Mouse (Mus musculus) layer of hippocampus, postnatal 25 days (tissue): ENCODE measurements around the gene Gm28051. TPM values are rescaled to one million over a fixed set of nuclear protein-coding genes. Genes with fewer than 3 reads are reported as not detected.

Experiments
- DNase-seq, 2 experiments: peaks; one replicate each; pipeline ENCODE4 v3.0.0; 2022; ENCODE audit warnings: mixed read lengths in 2 of 2, low spot score in 1 of 2; ENCODE audit errors: extremely low spot score in 1 of 2
- total RNA-seq, 2 experiments: library from RNA; stranded (reverse); gene quantifications; 2 replicates each; pipeline ENCODE4 v1.2.3; 2021

Gm28051 gene
- total RNA-seq, 2 experiments from 2014 or later = not detected

DNA sequence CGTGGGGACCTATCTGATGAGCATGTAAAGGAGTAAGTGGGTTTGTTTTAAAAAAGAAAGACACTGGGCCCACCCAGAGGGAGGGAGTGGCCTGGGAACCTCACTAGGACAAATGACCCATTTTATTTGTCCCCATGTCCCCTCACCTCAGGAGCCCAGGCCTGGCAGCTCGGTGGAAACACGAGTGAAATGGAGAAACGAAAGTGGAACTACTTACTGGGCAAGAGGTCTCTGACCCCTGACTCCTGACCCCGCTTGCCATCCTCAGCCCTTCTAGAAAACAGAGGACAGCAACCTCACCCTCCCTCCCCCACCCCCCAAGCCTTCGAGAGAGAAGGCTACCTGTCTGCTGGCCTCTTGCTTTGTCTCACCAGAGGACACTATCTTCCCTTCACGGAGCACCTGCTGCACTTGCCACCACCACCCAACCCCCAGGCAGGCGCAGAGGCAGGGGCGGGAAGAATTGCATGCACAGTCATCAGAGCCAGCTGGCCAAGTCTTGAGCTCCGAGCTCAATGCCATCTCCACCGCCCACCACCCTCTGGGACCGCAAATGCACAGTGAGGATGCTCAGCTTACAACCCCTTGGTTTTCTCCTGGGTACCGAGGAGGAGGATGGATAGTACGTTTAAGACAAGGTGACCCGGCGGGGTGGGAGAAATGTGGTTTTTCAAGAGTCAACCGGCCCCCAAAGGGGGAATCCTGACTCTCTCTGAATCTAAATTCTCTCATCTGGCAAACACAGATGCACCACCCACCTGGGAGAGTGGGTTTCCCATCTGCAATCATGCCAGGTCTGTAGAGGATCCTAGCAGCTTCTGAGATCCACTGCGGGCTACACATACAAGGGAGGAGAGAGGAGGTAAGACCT, 62.0 kb downstream of the Gm28051 start:
- DNase-seq = peak; percentile 58 to 60

DNA sequence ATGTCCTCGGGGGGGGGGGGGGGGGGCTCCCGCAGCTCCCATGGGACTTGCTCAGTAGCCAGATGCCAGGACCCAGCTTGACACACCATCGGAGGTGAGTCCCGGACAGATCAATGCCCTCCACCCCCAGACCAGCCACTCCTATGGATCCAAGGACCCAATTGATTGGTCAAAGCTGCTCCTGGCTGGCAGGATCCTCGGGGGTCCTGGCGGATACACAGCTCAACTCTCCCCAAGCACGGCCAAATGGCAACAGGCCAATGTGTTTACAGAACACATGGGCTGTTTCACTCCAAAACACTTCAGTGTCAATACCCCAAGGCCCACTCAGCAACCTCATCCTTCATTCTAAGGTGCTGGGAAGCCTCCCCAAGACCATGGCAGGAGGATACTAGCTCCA, 65.8 kb downstream of the Gm28051 start:
- DNase-seq = no peak

DNA sequence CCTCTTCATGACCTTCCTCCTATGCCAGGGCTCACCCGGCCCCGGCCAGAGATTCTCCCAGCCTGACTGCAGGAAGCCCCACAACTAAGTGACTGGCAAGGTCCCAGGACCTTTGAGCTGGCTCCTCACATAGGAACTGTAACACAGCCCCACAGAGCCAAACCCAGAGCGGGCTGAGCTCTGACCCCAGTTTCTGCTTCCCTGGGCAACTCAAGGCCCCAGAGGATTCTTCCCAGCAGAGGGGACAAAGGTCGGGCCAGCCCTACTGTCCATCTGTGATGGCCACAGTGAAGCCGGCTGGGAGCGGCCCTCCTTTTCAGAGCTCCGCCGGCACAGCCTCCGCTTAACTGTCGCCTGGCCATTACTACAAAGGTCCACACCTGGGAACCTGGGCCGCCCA, 66.4 kb downstream of the Gm28051 start:
- no peak for DNase-seq

DNA sequence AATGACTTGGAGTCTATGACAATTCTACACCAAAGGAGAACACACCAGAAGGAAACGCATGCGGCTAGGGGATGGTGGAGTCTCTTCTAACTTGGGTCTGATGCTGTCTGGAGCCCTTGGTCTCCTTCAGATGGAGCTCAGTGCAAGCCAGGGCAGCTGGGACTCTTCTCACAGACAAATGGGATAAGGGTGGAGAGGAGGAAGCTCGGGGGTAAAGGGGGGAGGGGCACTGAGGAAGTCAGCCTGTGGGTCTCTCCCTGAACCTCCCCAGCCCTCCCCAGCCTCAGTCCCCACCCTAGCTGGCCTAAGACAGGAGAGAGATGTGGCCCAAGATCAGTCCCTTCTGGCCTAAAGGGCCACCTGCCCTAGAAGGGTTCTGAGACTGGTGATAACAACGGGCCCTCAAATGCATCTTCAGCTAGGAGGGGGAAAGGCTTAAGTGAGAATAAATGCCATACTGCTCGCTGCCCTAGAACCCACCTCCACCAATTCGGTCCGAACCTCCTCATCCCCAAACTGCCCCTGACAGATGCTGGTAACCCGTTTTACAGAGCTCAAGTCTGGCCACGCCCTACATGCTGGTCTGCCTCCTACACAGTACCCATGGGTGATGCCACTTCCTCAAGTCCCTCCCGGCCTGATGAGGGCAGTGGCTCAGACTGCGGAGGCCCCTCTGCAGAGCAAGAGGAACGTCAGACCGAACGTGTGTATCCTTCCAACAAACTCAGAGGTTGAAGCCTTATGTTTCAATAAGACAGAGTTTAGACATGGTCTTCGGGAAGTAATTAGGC, 67.6 kb downstream of the Gm28051 start:
- no peak for DNase-seq

DNA sequence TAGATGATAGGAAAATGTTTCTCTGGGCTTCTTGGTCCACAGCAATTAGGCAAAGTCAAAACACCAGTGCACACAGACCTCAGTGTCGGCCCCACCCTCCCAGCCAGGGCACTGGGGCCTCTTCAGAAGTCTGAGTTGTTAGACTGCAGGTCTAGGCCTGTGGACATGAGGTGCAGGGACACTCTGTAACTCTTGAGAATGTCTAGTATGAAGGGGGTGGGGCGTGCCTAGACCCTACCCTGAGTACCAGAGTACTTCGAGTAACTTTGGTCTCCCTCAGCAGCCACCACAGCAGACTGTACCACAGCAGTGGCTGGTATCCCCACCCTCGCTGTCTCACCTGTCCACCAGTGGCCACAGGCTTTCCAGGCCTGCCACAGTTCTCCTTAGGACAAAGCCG, 71.2 kb downstream of the Gm28051 start:
- no peak for DNase-seq

DNA sequence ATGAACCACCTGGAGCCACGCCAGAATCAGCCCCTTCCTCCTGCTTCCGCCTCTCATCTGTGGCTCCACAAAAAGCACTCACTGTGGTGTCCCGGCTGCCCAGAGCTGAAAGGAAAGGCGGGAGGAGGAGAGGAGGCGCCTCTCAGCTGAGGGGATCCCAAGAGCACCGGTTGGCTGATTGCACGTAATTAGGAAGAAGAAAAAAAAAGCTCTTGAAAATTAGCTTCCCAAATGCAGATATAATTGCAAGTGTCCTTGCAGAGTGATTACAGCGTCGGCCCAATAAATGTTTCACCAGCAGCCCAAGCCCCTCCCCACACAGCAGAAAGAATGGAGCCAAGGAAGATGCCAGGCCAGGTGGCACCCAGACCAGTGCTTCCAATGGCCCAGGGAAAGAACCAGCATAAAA, 72.0 kb downstream of the Gm28051 start:
- no peak for DNase-seq

- no peak for DNase-seq
Observed at GRCm38 (mm10) chr12:102684720-102685386, 72.7 kb downstream of the Gm28051 start.

DNA sequence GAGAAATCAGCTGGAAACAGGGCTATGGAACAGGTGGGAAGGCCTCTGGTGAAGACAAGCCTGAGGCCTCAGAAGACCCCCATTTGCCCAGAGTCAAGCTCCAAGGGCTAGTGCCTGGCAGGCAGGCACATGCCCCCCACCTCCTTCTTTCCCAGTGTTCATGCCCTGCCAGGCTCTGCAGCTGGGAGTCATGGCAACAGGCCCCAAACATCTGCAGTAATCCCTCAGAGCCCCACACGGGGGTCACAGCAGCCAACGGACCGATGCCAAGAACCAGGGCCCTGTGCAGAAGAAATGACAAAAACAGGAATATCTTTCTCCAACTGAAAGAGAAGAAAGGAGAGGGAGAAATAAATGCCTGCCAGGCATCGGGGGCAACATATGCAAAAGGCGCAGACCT, 73.6 kb downstream of the Gm28051 start:
- no peak for DNase-seq

DNA sequence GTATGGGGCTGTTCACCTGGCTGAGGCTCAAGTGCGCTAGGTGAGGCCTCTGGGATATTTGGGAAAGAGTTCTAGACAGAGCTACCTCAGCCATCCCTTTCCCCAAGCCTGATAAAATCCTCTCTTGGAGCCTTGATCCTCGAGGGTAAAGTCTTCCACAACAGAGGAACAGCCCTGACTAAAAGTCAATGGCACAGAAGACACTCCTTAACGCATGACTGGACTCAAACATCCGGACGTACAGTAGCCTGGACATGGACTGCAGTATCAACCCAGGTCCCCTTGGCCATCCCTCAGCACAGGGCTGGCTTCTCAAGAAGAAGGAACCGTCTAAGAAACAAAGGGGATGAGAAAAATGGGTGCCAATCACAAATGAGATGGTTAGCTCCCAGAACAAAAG, 74.1 kb downstream of the Gm28051 start:
- DNase-seq = no peak

GRCm38 (mm10) chr12:102682722-102683299, 74.8 kb downstream of the Gm28051 start:
- DNase-seq = no peak

GRCm38 (mm10) chr12:102682085-102682484, 75.5 kb downstream of the Gm28051 start:
- DNase-seq = no peak

DNA sequence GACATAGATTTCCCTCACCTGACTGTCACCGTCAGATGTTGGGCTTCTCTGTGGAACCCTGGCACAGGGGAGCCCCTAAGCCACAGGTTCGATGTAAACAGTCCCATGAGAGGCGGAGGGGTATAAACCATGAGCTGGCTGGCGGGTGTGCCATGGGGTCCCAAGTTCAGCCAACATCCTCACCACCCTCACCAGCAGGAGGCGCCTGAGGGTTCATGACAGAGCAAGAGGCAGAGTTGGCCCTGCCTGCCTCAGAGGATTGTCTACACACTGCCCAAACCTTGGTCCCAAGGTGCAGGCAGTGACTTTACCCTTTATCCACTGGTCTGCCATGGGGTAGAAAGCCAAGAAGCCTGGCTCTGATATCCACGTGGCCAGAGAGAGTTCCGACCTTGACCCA, 76.0 kb downstream of the Gm28051 start:
- DNase-seq = no peak

- no peak for DNase-seq
Observed at GRCm38 (mm10) chr12:102678820-102679219, 78.7 kb downstream of the Gm28051 start.

- no peak for DNase-seq
Observed at GRCm38 (mm10) chr12:102677089-102677488, 80.5 kb downstream of the Gm28051 start.

DNA sequence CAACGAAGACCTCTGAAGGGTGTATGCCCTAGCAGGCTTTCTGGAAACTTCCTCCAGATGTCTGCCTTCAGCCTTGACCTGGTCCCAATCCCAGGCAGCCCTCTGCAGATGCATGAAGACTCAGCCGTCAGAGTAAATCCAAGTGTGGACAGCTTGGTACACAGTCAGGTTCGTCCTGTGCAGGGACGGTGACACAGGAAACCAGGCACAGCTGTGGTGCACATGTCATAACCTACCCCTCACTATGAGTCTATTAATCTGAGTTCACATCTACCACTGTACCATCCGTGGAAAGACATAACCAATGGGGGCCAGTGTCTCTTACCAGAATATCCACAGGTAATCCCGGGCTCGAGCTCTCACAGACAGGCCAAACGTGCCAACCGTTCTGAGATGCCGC, 83.0 kb downstream of the Gm28051 start:
- no peak for DNase-seq

DNA sequence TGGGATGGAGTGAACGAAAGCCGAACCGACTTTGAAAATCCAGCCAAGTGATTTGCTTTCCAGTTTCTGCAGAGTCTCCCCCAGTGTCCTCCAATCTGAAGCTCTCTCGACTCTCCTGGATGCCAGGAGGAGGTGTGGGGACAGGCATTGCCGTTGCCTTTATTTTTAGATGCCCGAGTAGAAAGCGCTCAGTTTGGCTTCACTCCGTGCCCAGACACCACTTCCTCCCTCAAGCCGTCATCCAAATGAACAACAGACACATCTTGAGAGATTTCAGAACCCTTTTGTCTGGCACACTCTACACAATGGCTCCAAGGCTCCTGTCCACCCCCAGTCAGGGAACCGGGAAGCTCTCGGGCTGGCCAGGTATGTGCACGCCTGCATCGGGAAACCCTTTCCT, 83.4 kb downstream of the Gm28051 start:
- no peak for DNase-seq

DNA sequence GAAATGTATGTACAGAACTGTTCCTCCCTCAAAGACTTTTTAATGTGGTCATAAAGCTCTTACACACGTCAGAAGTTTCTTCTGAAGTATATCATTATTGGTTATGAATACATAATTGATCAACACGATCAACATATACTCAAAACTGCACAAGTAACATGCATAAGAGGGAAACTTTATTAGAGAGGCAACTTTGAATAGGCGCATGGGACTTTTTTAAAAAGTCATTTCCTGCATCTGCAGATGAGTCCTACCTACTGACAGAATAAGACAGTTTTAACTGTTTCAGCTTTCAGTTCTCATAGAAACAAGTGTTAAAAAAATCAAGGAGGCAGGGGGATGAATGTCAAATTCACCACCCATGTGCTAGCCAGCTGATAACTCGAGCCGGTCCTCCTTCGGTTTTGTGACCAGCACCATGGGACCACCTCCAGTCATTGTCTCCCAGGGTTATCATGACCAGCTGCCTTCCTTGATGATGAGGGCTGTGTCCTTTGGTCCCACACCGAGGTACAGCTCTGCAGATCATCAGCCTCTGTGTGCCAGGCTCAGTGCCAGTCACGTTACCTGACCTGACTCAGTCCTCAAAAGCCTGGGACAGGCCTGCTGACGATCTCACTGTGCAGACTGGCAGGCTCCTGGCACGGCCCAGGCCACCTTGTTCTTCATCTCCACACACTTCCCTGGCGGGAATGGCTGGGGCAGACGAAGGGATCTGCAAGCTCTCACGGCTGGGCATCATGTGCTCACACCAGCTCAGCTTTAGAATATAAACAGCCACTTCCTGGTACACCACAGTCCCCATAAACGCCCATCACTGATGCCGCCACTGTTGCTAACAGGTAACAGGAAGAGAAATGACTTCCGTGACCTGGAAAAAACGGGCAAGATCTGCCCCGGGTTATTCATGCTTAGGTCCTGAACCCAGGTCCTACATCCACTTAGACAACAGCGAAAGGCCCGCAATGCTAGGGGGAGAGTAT, 84.4 kb downstream of the Gm28051 start:
- DNase-seq = no peak

DNA sequence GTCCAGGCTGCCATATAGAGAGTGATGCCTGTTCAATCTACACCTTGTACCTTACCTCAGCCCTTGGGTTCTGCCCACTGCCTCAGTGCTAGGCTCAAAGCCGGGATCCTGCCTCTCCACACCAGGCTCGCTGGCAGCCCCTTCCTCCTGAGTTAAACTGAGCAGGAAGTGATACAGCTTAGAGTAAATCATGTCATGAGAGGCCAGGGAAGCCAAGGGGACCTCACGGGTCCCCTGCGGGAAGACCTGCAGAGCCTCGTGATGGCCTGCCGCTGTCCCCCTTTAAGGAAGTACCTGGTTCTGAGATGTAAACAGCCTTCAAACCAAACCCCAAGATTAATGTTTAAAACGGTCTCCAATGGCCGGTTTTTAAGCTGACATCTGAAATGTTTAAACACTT, 85.4 kb downstream of the Gm28051 start:
- DNase-seq = no peak

- no peak for DNase-seq
Observed at GRCm38 (mm10) chr12:102670848-102671247, 86.7 kb downstream of the Gm28051 start.
